Mouse (Mus musculus) midbrain, embryonic 12.5 days (tissue): Measurements from ENCODE around the gene Cacng6. TPM values are rescaled to one million over a fixed set of nuclear protein-coding genes. Genes with fewer than 3 reads are reported as not detected.

ENCODE experiments used
- ATAC-seq: fragments of 200-750 bp; cut with Nextera tagmentation; 2 replicates; pipeline ENCODE4 v1.8.0; 2017; ENCODE audit warnings: low read depth, moderate TSS enrichment, moderate library complexity; ENCODE audit not compliant: low FRiP score
- H3K27ac ChIP-seq: fragments of 300-500 bp; sonication (generic); replicated peaks from 2 replicates; pipeline ENCODE4 v1.5.1; 2016; ENCODE audit warnings: mild to moderate bottlenecking
- H3K27me3 ChIP-seq: fragments of 300-500 bp; sonication (generic); 2 replicates; pipeline ENCODE4 v1.6.1; 2016; ENCODE audit warnings: mild to moderate bottlenecking
- H3K36me3 ChIP-seq: fragments of 300-500 bp; sonication (generic); 2 replicates; pipeline ENCODE4 v1.6.1; 2016
- H3K4me1 ChIP-seq: fragments of 300-500 bp; sonication (generic); 2 replicates; pipeline ENCODE4 v1.6.1; 2016
- H3K4me2 ChIP-seq: fragments of 300-500 bp; sonication (generic); replicated peaks from 2 replicates; pipeline ENCODE4 v1.6.1; 2016; ENCODE audit warnings: mild to moderate bottlenecking, moderate library complexity
- H3K4me3 ChIP-seq: fragments of 300-500 bp; sonication (generic); 2 replicates; pipeline ENCODE4 v1.5.1; 2016; ENCODE audit warnings: mild to moderate bottlenecking
- H3K9ac ChIP-seq: fragments of 300-500 bp; sonication (generic); replicated peaks from 2 replicates; pipeline ENCODE4 v1.6.1; 2016; ENCODE audit warnings: mild to moderate bottlenecking, moderate library complexity
- H3K9me3 ChIP-seq: fragments of 300-500 bp; sonication (generic); 2 replicates; pipeline ENCODE4 v1.6.1; 2016; ENCODE audit warnings: mild to moderate bottlenecking
- WGBS: fragments of 180-500 bp; shearing (Covaris S2); methylation state at CpG from one replicate; pipeline ENCODE4 v1.1.7; 2016; 5-methylcytosine and 5-hydroxymethylcytosine counted together
- microRNA-seq: library from miRNA; unstranded; fragments of <30 nt; microRNA quantifications from one replicate; pipeline ENCODE4, GENCODE M21; 2017
- polyA plus RNA-seq: library from polyadenylated mRNA; unstranded; fragments of >200 nt; fragmentation: Nextera tagmentation; extraction: Ambion mirVana; gene quantifications from 2 replicates; pipeline ENCODE4 v1.2.1, GENCODE M21; 2016

The Cacng6 gene
- polyA plus RNA-seq, 1 experiment from 2014 or later: 0.20 TPM

DNA sequence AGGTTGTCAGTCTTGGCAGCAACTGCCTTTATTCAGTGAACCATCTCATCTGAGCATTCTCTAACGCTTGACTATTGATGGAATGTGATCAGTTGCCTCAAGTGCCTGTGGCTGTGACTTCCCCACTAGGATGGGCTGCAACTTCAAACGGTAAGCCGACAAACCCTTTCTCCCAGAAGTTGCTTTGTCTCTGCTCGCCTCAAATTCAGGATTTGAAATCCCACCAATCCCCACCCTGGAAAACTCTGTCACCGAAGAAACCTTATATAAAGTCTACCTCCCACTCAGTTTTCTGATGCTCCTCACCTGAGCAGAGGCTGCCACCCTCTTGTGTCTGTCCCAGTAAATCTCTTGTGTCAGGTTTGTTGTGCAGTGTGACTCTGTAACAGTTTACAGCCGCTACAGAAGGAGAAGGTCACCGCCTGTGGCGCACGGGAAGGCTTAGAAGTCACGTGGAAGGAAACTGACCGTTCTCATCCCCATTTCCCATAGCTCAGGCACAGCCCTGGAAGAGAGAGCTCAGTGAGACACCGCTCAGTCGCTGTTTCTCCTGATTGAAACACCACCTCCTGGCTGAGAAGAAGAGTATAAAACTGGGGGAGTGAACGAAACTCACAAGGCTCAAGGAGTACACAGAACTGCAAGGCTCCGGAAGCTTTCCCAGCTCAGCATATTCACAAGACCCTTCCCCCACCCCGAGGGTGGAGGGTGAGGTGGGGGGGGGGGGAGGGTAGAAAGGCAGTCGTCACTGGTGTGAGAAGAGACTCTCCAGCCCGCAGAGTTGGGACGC lies 50.5 kb downstream of the Cacng6 start:
- Histone ChIP-seq H3K9ac (no peak overlapping the region), H3K4me1 (0 out of 2 replicates have a peak, but pooled peaks cover 4% of the 10 kb centered on the region), H3K36me3 (no peaks in the 10 kb centered on the region), H3K4me2 (peak overlapping the region; percentile 38), H3K4me3 (peak overlapping the region; percentile 17), H3K9me3 (no peaks in the 10 kb centered on the region), H3K27ac (no peak overlapping the region), H3K27me3 (no peaks in the 10 kb centered on the region)
- WGBS: 6% methylated on average over 19 of the region's 19 CpGs
- ATAC-seq: peak; percentile 56; the same call in 1 of the 2 replicates

DNA sequence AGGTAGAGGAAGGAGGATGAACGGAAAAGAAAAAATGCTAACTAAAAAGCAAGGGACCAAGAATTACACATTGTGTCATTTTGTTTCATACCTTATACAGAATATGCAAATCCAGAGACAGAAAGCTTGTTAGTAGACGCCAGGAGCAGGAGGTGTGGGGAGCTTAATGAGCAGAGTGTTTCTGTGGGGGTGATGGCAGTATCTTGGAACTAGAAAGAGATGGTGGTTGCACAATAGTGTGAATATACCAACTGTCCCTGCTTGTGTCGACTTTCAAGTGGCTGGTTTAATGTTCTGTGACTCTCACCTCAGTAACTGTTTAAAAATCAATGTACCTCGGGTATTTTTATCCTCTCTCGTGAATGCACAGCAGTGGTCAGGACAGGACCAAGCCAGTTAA lies 52.7 kb downstream of the Cacng6 start:
- H3K27me3 ChIP-seq: no peaks in the 10 kb centered on the region
- WGBS: 80% methylated on average over 5 of the region's 5 CpGs
- H3K4me2 ChIP-seq: no peak overlapping the region
- H3K4me3 ChIP-seq: no peak overlapping the region
- no peak for ATAC-seq
- H3K9me3 ChIP-seq: peaks cover 2% of the 10 kb centered on the region; the same call in 1 of the 2 replicates
- no peak overlapping the region for H3K9ac ChIP-seq
- H3K27ac ChIP-seq: no peak overlapping the region
- H3K36me3 ChIP-seq: no peaks in the 10 kb centered on the region
- 0 out of 2 replicates have a peak, but pooled peaks cover 4% of the 10 kb centered on the region for H3K4me1 ChIP-seq

DNA sequence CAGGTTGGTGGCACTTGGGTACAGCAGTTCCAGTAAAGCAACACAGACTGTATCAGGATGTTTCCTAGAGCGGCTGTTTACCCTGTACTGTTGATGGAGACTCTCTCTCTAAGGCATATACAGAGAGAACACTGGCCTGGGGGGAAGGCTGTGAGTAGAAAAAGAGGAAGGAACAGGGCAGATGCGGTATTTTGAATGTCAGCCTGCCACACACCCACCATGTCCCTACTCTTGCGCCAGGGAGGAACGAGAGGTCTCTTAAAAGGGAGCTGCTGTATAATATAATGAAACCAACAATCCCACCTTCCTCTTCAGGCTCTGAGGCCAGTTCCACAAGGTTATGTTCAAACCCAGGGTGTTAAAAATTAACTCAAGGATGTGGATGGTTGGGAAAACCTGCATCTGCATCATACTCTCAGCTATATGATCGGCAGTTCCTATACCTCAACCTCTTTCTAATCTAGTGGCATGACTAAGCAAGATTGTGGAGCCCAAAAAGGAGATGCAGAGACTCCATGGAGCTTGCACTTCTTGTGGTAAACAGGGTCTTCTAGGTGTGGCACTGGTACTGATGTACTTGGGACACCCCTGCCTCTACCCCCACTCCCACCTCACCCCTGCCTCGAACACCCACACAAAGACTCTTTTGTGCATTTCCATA lies 58.1 kb downstream of the Cacng6 start:
- Histone ChIP-seq H3K27me3 (no peaks in the 10 kb centered on the region), H3K4me1 (no peaks in the 10 kb centered on the region), H3K36me3 (no peaks in the 10 kb centered on the region), H3K4me3 (no peak overlapping the region), H3K9me3 (peaks cover 2% of the 10 kb centered on the region; the same call in 1 of the 2 replicates), H3K4me2 (no peak overlapping the region), H3K9ac (no peak overlapping the region), H3K27ac (no peak overlapping the region)
- 93% methylated on average over 6 of the region's 6 CpGs for WGBS
- ATAC-seq: no peak

Small RNA genes lying within 50 kb of the gene (microRNA-seq; reads per million reads assigned to microRNA genes)
- 27.4 reads per million, percentile 37 among the genes with 10 or more reads in this experiment for gene Gm23450

Other genes starting within 250 kb of the Cacng6 start
- gene Nlrp12, start 174.5 kb upstream of the Cacng6 start, polyA plus RNA-seq: not detected in 2 replicates
- gene Myadm, start 135.1 kb upstream of the Cacng6 start, polyA plus RNA-seq: 30.2 and 31.7 TPM in 2 replicates
- 0.48 and 2.4 TPM in 2 replicates for gene Prkcg, start 135.0 kb upstream of the Cacng6 start, polyA plus RNA-seq
- 3.5 and 4.2 TPM in 2 replicates for gene Cacng7, start 91.2 kb upstream of the Cacng6 start, polyA plus RNA-seq
- 7.4 and 7.9 TPM in 2 replicates for gene Cacng8, start 33.5 kb upstream of the Cacng6 start, polyA plus RNA-seq
- gene Tarm1, start 78.4 kb downstream of the Cacng6 start, polyA plus RNA-seq: not detected in 2 replicates
- gene Oscar, start 192.0 kb downstream of the Cacng6 start, polyA plus RNA-seq: 0.22 TPM in 1 of 2 replicates, not detected in the other
- gene Ndufa3, start 193.2 kb downstream of the Cacng6 start, polyA plus RNA-seq: 341 and 342 TPM in 2 replicates
- 29.9 and 37.1 TPM in 2 replicates for gene Tfpt, start 205.7 kb downstream of the Cacng6 start, polyA plus RNA-seq
- 121 and 131 TPM in 2 replicates for gene Prpf31, start 205.8 kb downstream of the Cacng6 start, polyA plus RNA-seq
- 59.5 and 67.5 TPM in 2 replicates for gene Cnot3, start 221.1 kb downstream of the Cacng6 start, polyA plus RNA-seq
- gene Leng1, start 241.6 kb downstream of the Cacng6 start, polyA plus RNA-seq: 23.1 and 25.6 TPM in 2 replicates